Mouse (Mus musculus) myocyte (in vitro differentiated cells): ENCODE measurements around the gene Nup210.

ENCODE experiments used
- CEBPB ChIP-seq: IDR thresholded peaks from 2 replicates; pipeline ENCODE4 v1.6.1; 2011; ENCODE audit warnings: mild to moderate bottlenecking, moderate library complexity; ENCODE audit not compliant: poor library complexity, insufficient read depth, severe bottlenecking
- E2F4 ChIP-seq: IDR thresholded peaks from one replicate; pipeline ENCODE4 v1.6.1; 2011; ENCODE audit warnings: mild to moderate bottlenecking, control low read depth, moderate library complexity; ENCODE audit not compliant: insufficient read depth
- MAX ChIP-seq: IDR thresholded peaks from one replicate; pipeline ENCODE4 v1.6.1; 2011; ENCODE audit warnings: low read depth, mild to moderate bottlenecking, control low read depth
- MYOD1 ChIP-seq, 3 experiments: IDR thresholded peaks; one replicate each; pipeline ENCODE4 v1.6.1; 2011; ENCODE audit warnings: control low read depth in 2 of 3, low read depth in 2 of 3, mild to moderate bottlenecking in 2 of 3, moderate library complexity in 1 of 3; ENCODE audit not compliant: insufficient read length in 2 of 3, control insufficient read depth in 1 of 3
- MYOG ChIP-seq, 3 experiments: IDR thresholded peaks; one replicate each; pipeline ENCODE4 v1.6.1; 2011; ENCODE audit warnings: control low read depth in 2 of 3, low read depth in 2 of 3, mild to moderate bottlenecking in 2 of 3; ENCODE audit not compliant: insufficient read length in 2 of 3, control insufficient read depth in 1 of 3, insufficient read depth in 1 of 3
- POLR2A ChIP-seq: IDR thresholded peaks from one replicate; pipeline ENCODE4 v1.6.1; 2011; ENCODE audit warnings: low read depth, mild to moderate bottlenecking, control low read depth, moderate library complexity; ENCODE audit not compliant: insufficient read length
- POLR2AphosphoS2 ChIP-seq: IDR thresholded peaks from one replicate; pipeline ENCODE4 v1.6.1; 2011; ENCODE audit warnings: low read depth, control low read depth; ENCODE audit not compliant: insufficient read length
- REST ChIP-seq: IDR thresholded peaks from one replicate; pipeline ENCODE4 v1.6.1; 2011; ENCODE audit warnings: mild to moderate bottlenecking, control low read depth, moderate library complexity; ENCODE audit not compliant: insufficient read depth, insufficient read length
- TCF12 ChIP-seq: IDR thresholded peaks from one replicate; pipeline ENCODE4 v1.6.1; 2011; ENCODE audit warnings: mild to moderate bottlenecking, control low read depth; ENCODE audit not compliant: poor library complexity, insufficient read depth, severe bottlenecking
- TCF3 ChIP-seq: IDR thresholded peaks from one replicate; pipeline ENCODE4 v1.6.1; 2011; ENCODE audit warnings: low read depth, control low read depth; ENCODE audit not compliant: insufficient read length

GRCm38 (mm10) chr6:91057989-91058388, 58.6 kb downstream of the Nup210 start:
- TF ChIP-seq POLR2A (no peak), MYOD1 (IDR thresholded peaks at IDR 0.05; ENCODE audit: control insufficient read depth in 1 of 3, insufficient read length in 2 of 3, low read depth in 2 of 3) (no peak), MYOG (IDR thresholded peaks at IDR 0.05; ENCODE audit: control insufficient read depth in 1 of 3, insufficient read depth in 1 of 3, insufficient read length in 2 of 3, low read depth in 2 of 3) (no peak), CEBPB (no peak), E2F4 (no peak), TCF3 (no peak), POLR2AphosphoS2 (no peak), MAX (no peak), TCF12 (no peak), REST (no peak)
